Comparison of ENCODE assay signal across 9 mouse cellular contexts in genomic region chr5:89526878-89527578, GRCm38 (mm10). TPM values are rescaled to one million over a fixed set of nuclear protein-coding genes. Genes with fewer than 3 reads are reported as not detected.
DNase-seq lines count a peak whose midpoint lies in the region; ATAC-seq and TF ChIP-seq lines count a peak whose summit lies in the region.
"Had no signal": no experiment of that assay in that cellular context is flagged by ENCODE, and none has a peak within 500 bp of the region (broad histone marks: within the 10 kb centered on the region; RNA-seq: fewer than 3 reads in every experiment).

Npffr2 (plus strand) TSS chr5:89527429.

- H3K36me3 ChIP-seq in embryonic facial prominence, embryonic 10.5 days (replicated peaks): no peaks in the 10 kb centered on the region
- no peaks in the 10 kb centered on the region for H3K36me3 ChIP-seq in hindbrain, postnatal 0 days (ENCODE audit: insufficient read depth, low read length)
- H3K36me3 ChIP-seq in liver, embryonic 13.5 days: no peaks in the 10 kb centered on the region
- no peaks in the 10 kb centered on the region for H3K36me3 ChIP-seq in neural tube, embryonic 13.5 days

- H3K9me3 ChIP-seq in embryonic facial prominence, embryonic 10.5 days: no peaks in the 10 kb centered on the region
- no peaks in the 10 kb centered on the region for H3K9me3 ChIP-seq in hindbrain, postnatal 0 days (ENCODE audit: low read length)
- H3K9me3 ChIP-seq in liver, embryonic 13.5 days (replicated peaks): no peaks in the 10 kb centered on the region
- no peaks in the 10 kb centered on the region for H3K9me3 ChIP-seq in neural tube, embryonic 13.5 days

- peak within 1 kb of the TSS; percentile 64 for H3K4me3 ChIP-seq in embryonic facial prominence, embryonic 10.5 days
- peak within 1 kb of the TSS; percentile 41 for H3K4me3 ChIP-seq in hindbrain, postnatal 0 days (ENCODE audit: low read length)
- H3K4me3 ChIP-seq in liver, embryonic 13.5 days (replicated peaks): peak within 1 kb of the TSS; percentile 25; the same call in 1 of the 2 replicates
- peak within 1 kb of the TSS; percentile 40 for H3K4me3 ChIP-seq in neural tube, embryonic 13.5 days
- H3K4me3 ChIP-seq: megakaryocyte, embryonic 14.5 days had no signal

- no peak for TF ChIP-seq CTCF in hindbrain, postnatal 0 days (IDR thresholded peaks at IDR 0.05; ENCODE audit: low read depth)

- H3K4me1 ChIP-seq in embryonic facial prominence, embryonic 10.5 days: peaks cover 38% of the 10 kb centered on the region
- H3K4me1 ChIP-seq in hindbrain, postnatal 0 days (ENCODE audit: insufficient read depth, low read length): 0 out of 2 replicates have a peak, but pooled peaks cover 5% of the 10 kb centered on the region
- no peaks in the 10 kb centered on the region for H3K4me1 ChIP-seq in liver, embryonic 13.5 days (replicated peaks)
- H3K4me1 ChIP-seq in neural tube, embryonic 13.5 days (replicated peaks): peaks cover 15% of the 10 kb centered on the region
- H3K4me1 ChIP-seq: megakaryocyte, embryonic 14.5 days had no signal

- peak; percentile 91 for ATAC-seq in hindbrain, postnatal 0 days
- peak; percentile 41; the same call in 1 of the 2 replicates for ATAC-seq in liver, embryonic 13.5 days (ENCODE audit: low read depth)
- peak; percentile 96 for ATAC-seq in neural tube, embryonic 13.5 days (ENCODE audit: low read depth)

- peak within 1 kb of the TSS; percentile 88 for H3K4me2 ChIP-seq in hindbrain, postnatal 0 days (ENCODE audit: low read depth, low read length)
- H3K4me2 ChIP-seq in liver, embryonic 13.5 days: peak within 1 kb of the TSS; percentile 47
- H3K4me2 ChIP-seq in neural tube, embryonic 13.5 days: peak within 1 kb of the TSS; percentile 79

- peak within 1 kb of the TSS; percentile 35; the same call in 1 of the 2 replicates for H3K9ac ChIP-seq in hindbrain, postnatal 0 days (replicated peaks; ENCODE audit: low read length)
- H3K9ac ChIP-seq in liver, embryonic 13.5 days: no peak within 1 kb of the TSS
- H3K9ac ChIP-seq in neural tube, embryonic 13.5 days: peak within 1 kb of the TSS; percentile 58

- H3K27me3 ChIP-seq in embryonic facial prominence, embryonic 10.5 days (replicated peaks; ENCODE audit: low read depth, poor library complexity, severe bottlenecking): peaks cover 18% of the 10 kb centered on the region
- H3K27me3 ChIP-seq in hindbrain, postnatal 0 days (ENCODE audit: insufficient read depth, low read length): 0 out of 2 replicates have a peak, but pooled peaks cover 8% of the 10 kb centered on the region
- peaks cover 8% of the 10 kb centered on the region; the same call in 1 of the 2 replicates for H3K27me3 ChIP-seq in liver, embryonic 13.5 days
- peaks cover 16% of the 10 kb centered on the region for H3K27me3 ChIP-seq in neural tube, embryonic 13.5 days

- peak; percentile 14 for DNase-seq in left cerebral cortex, postnatal 4 days
- no peak for DNase-seq in left cerebral cortex, adult 9 months (ENCODE audit: low spot score in 2 of 2)
- peak; percentile 78 for DNase-seq in embryonic facial prominence, embryonic 10.5 days (ENCODE audit: low spot score)
- peak; percentile 48 for DNase-seq in hindbrain, postnatal 0 days (ENCODE audit: low spot score)
- DNase-seq in liver, embryonic 13.5 days: no peak
- DNase-seq in B cell, adult 2 months: no peak
- no peak for DNase-seq in gastrocnemius, postnatal 4 days (ENCODE audit: low spot score in 2 of 2)

- intact Hi-C loops in left cerebral cortex, postnatal 4 days (cut with DNase I): no loop called here

- peak within 1 kb of the TSS; percentile 73 for H3K27ac ChIP-seq in embryonic facial prominence, embryonic 10.5 days (replicated peaks)
- no peak within 1 kb of the TSS for H3K27ac ChIP-seq in hindbrain, postnatal 0 days
- no peak within 1 kb of the TSS for H3K27ac ChIP-seq in liver, embryonic 13.5 days
- no peak within 1 kb of the TSS for H3K27ac ChIP-seq in neural tube, embryonic 13.5 days (replicated peaks)

- 5% methylated on average over 23 of the region's 23 CpGs for WGBS in embryonic facial prominence, embryonic 10.5 days
- 6% methylated on average over 23 of the region's 23 CpGs for WGBS in hindbrain, postnatal 0 days
- WGBS in liver, embryonic 13.5 days (ENCODE audit: insufficient replicate concordance): 6% methylated on average over 23 of the region's 23 CpGs
- 5% methylated on average over 23 of the region's 23 CpGs for WGBS in neural tube, embryonic 13.5 days

RNA-seq across cellular contexts. Expression of gene Npffr2, which starts in this region (rescaled TPM):
- under 1 TPM; 0.46 to 0.70 TPM for total RNA-seq in left cerebral cortex, postnatal 4 days (2021)
- polyA plus RNA-seq in embryonic facial prominence, embryonic 10.5 days (2016; fragmentation: Nextera tagmentation; extraction: Ambion mirVana): 2.2 and 2.3 TPM in 2 replicates
- total RNA-seq in hindbrain, postnatal 0 days (2014; rRNA removed): 1.2 and 1.9 TPM in 2 replicates
- polyA plus RNA-seq in hindbrain, postnatal 0 days (2015; fragmentation: Nextera tagmentation; extraction: Ambion mirVana): 0.24 TPM in 1 of 2 replicates, not detected in the other
- polyA plus RNA-seq in liver, embryonic 13.5 days (2015; fragmentation: Nextera tagmentation; extraction: Ambion mirVana): not detected in 2 replicates
- 0.18 and 0.35 TPM in 2 replicates for polyA plus RNA-seq in neural tube, embryonic 13.5 days (2015; fragmentation: Nextera tagmentation; extraction: Ambion mirVana)
- not detected for total RNA-seq in gastrocnemius, postnatal 4 days (2021)

Comparison
In these comparisons a context has a peak if more than half of its experiments do, and no peak if none do; other contexts are left out.
1. Peak in DNase-seq in left cerebral cortex, postnatal 4 days; RNA of the gene not detected or under 1 TPM.
2. Peak in ATAC-seq, H3K4me3 ChIP-seq and H3K4me2 ChIP-seq in liver, embryonic 13.5 days; RNA of the gene not detected or under 1 TPM.
3. Peak in ATAC-seq, H3K4me3 ChIP-seq, H3K9ac ChIP-seq and H3K4me2 ChIP-seq in neural tube, embryonic 13.5 days; RNA of the gene not detected or under 1 TPM.
4. DNase-seq: peak in embryonic facial prominence, embryonic 10.5 days (single experiment) and hindbrain, postnatal 0 days (single experiment); none in left cerebral cortex, adult 9 months (0 of 2), liver, embryonic 13.5 days (single experiment), B cell, adult 2 months (0 of 2) and gastrocnemius, postnatal 4 days (0 of 2).
5. ATAC-seq: peak in every context shown above with its lines; median percentile 96 in neural tube, embryonic 13.5 days; 91 in hindbrain, postnatal 0 days; 41 in liver, embryonic 13.5 days.
6. Peak in every context shown above with its lines, with median percentiles within 50 percentile points of each other: H3K4me3 ChIP-seq and H3K4me2 ChIP-seq.